Mouse (Mus musculus) megakaryocyte progenitor cell, adult 5-6 weeks (primary cell): Measurements from ENCODE around the gene Gm21304. TPM values are rescaled to one million over a fixed set of nuclear protein-coding genes. Genes with fewer than 3 reads are reported as not detected.
"Not testable (repeated sequence)": the region's sequence is repeated elsewhere in the genome, so short reads cannot be mapped to it uniquely, and the experiment has no call there.

Experiments used
- ATAC-seq: replicated peaks from 2 replicates; pipeline ENCODE4 v1.8.0; 2016; ENCODE audit warnings: mild to moderate bottlenecking, moderate TSS enrichment, inconsistent platforms; ENCODE audit not compliant: poor library complexity
- total RNA-seq, 2 experiments: library from RNA; stranded (forward) in 1 of 2; stranded (reverse) in 1 of 2; fragments of 157-497, 149-512 nt in 1 of 2; fragments of 200-1000 nt in 1 of 2; gene quantifications; 2 replicates each; pipeline versions ENCODE4 v1.2.3 to v1.2.4; 2015 to 2017

Gene Gm21304
- total RNA-seq (2015) (not detected in 2 replicates), total RNA-seq (2017) (not detected in 2 replicates)

DNA sequence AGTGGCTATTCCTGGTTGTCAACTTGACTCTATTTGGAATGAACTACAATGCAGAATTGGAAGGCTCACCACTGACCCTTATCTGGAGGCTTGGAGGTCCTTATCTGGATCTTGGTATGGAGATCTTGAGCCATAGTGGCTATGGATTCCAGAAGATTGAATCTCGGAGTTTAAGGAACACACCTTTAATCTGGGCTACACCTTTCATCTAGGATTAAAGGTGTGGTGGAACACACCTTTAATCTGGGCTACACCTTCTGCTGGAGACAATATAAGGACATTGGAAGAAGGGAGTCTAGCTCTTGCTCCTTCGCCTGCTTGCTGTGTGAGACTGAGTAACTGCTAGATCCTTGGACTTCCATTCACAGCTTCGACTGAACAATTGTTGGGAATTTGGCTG lies at the start of gene Gm21304:
Gene Gm21304, plus strand, starts transcription at position 301 of the 400 bp plus-strand sequence.
- ATAC-seq: not testable (repeated sequence)

DNA sequence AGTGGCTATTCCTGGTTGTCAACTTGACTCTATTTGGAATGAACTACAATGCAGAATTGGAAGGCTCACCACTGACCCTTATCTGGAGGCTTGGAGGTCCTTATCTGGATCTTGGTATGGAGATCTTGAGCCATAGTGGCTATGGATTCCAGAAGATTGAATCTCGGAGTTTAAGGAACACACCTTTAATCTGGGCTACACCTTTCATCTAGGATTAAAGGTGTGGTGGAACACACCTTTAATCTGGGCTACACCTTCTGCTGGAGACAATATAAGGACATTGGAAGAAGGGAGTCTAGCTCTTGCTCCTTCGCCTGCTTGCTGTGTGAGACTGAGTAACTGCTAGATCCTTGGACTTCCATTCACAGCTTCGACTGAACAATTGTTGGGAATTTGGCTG lies 25.6 kb upstream of the Gm21304 start, which contains the start of gene Gm21293:
Gene Gm21293, plus strand, starts transcription at position 301 of the 400 bp plus-strand sequence.
- not testable (repeated sequence) for ATAC-seq

DNA sequence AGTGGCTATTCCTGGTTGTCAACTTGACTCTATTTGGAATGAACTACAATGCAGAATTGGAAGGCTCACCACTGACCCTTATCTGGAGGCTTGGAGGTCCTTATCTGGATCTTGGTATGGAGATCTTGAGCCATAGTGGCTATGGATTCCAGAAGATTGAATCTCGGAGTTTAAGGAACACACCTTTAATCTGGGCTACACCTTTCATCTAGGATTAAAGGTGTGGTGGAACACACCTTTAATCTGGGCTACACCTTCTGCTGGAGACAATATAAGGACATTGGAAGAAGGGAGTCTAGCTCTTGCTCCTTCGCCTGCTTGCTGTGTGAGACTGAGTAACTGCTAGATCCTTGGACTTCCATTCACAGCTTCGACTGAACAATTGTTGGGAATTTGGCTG lies 17.1 kb upstream of the Gm21304 start, which contains the start of gene Gm6763:
Gene Gm6763, plus strand, starts transcription at position 301 of the 400 bp plus-strand sequence.
- not testable (repeated sequence) for ATAC-seq

DNA sequence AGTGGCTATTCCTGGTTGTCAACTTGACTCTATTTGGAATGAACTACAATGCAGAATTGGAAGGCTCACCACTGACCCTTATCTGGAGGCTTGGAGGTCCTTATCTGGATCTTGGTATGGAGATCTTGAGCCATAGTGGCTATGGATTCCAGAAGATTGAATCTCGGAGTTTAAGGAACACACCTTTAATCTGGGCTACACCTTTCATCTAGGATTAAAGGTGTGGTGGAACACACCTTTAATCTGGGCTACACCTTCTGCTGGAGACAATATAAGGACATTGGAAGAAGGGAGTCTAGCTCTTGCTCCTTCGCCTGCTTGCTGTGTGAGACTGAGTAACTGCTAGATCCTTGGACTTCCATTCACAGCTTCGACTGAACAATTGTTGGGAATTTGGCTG lies 8.6 kb upstream of the Gm21304 start, which contains the start of gene Gm8764:
Gene Gm8764, plus strand, starts transcription at position 301 of the 400 bp plus-strand sequence.
- ATAC-seq: not testable (repeated sequence)

- ATAC-seq: not testable (repeated sequence)
Observed at GRCm38 (mm10) chr10:104176724-104177123, 8.4 kb downstream of the Gm21304 start, which contains the start of gene Gm21312. TSS of gene Gm21312 (plus strand) at chr10:104177024.

- not testable (repeated sequence) for ATAC-seq
Observed at GRCm38 (mm10) chr10:104185233-104185632, 16.9 kb downstream of the Gm21304 start, which contains the start of gene Gm20765. TSS of gene Gm20765 (plus strand) at chr10:104185533.

DNA sequence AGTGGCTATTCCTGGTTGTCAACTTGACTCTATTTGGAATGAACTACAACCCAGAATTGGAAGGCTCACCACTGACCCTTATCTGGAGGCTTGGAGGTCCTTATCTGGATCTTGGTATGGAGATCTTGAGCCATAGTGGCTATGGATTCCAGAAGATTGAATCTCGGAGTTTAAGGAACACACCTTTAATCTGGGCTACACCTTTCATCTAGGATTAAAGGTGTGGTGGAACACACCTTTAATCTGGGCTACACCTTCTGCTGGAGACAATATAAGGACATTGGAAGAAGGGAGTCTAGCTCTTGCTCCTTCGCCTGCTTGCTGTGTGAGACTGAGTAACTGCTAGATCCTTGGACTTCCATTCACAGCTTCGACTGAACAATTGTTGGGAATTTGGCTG lies 25.4 kb downstream of the Gm21304 start, which contains the start of gene Gm4340:
Gene Gm4340, plus strand, starts transcription at position 301 of the 400 bp plus-strand sequence.
- ATAC-seq: not testable (repeated sequence)

- ATAC-seq: no peak
Observed at GRCm38 (mm10) chr10:104209655-104210054, 41.3 kb downstream of the Gm21304 start.

GRCm38 (mm10) chr10:104210268-104210990 lies 42.1 kb downstream of the Gm21304 start:
- no peak for ATAC-seq

DNA sequence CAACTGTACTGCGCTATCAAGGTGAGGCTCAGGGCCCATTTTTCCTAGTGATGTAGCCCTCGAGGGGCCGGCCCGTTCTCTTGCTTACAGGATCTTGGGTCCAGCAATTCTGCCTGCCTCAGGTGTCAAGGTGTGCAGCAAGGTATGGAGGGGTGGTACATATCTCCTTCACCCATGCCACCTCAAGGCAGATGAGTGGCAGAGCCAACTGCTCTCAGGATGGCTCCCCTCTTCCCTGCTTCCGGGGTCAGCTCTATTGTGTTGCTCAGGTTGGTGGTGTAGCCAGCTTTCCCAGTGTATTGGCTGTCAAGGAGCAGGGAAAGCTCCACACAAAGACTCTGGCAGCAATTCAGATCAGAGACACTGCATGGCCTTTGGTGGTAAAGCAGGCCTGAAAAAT lies 46.2 kb downstream of the Gm21304 start:
- no peak for ATAC-seq

Other genes starting within 250 kb of the Gm21304 start
- not detected in 2 replicates for gene Gm21293, start 25.5 kb upstream of the Gm21304 start, total RNA-seq (2015)
- not detected in 2 replicates for gene Gm21293, start 25.5 kb upstream of the Gm21304 start, total RNA-seq (2017)
- gene Gm6763, start 17.0 kb upstream of the Gm21304 start, total RNA-seq (2015): not detected in 2 replicates
- gene Gm6763, start 17.0 kb upstream of the Gm21304 start, total RNA-seq (2017): not detected in 2 replicates
- gene Gm8764, start 8.5 kb upstream of the Gm21304 start, total RNA-seq (2015): not detected in 2 replicates
- gene Gm8764, start 8.5 kb upstream of the Gm21304 start, total RNA-seq (2017): not detected in 2 replicates
- not detected in 2 replicates for gene Gm21312, start 8.5 kb downstream of the Gm21304 start, total RNA-seq (2015)
- not detected in 2 replicates for gene Gm21312, start 8.5 kb downstream of the Gm21304 start, total RNA-seq (2017)
- not detected in 2 replicates for gene Gm20765, start 17.0 kb downstream of the Gm21304 start, total RNA-seq (2015)
- gene Gm20765, start 17.0 kb downstream of the Gm21304 start, total RNA-seq (2017): not detected in 2 replicates
- gene Gm4340, start 25.5 kb downstream of the Gm21304 start, total RNA-seq (2015): not detected in 2 replicates
- not detected in 2 replicates for gene Gm4340, start 25.5 kb downstream of the Gm21304 start, total RNA-seq (2017)